8 mouse cellular contexts compared by ENCODE assay signal in the genomic region with DNA sequence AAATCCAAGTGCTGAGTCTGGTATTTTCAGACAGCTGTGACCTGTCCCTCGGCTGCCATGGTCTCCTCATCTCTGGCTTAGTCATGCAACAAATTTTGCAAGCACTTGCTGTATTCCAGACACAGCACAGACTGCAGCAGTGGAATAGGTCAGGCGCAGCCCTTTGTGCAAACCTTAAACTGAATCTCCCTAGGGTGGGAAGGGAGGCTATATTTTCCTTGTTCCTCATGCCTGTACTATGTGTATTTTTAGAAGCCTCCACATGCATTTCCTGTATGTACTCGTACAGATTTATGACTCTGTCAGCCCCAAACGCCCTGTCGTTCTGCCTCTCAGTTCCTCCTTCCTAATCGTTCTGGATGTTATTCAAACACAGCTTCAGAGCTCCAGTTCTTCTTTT.
DNase-seq lines count a peak whose midpoint lies in the region; ATAC-seq and TF ChIP-seq lines count a peak whose summit lies in the region.

No protein-coding gene starts in this region.

- H3K36me3 ChIP-seq in C2C12 (ENCODE audit: control insufficient read depth, insufficient read depth) = no peaks in the 10 kb centered on the region

- H3ac ChIP-seq in C2C12 (ENCODE audit: control insufficient read depth, insufficient read length, low read depth) = no peak overlapping the region

- TF ChIP-seq CTCF in C2C12 (IDR thresholded peaks at IDR 0.05; ENCODE audit: control insufficient read depth, insufficient read depth, insufficient read length) = no peak

- H3K79me2 ChIP-seq in C2C12 (ENCODE audit: control insufficient read depth, insufficient read depth) = peaks cover 5% of the 10 kb centered on the region

- peak; percentile 22 for DNase-seq in cerebellum, adult 9-10 months
- no peak for DNase-seq in cerebellum, adult 8-10 months
- DNase-seq in kidney, adult 9 months = peak; percentile 50
- DNase-seq in lung, postnatal 10 days = peak; percentile 66
- no peak for DNase-seq in thymus, postnatal 36 days
- no peak for DNase-seq in left cerebral cortex, postnatal 10 days (ENCODE audit: extremely low spot score in 1 of 2, low spot score in 2 of 2)

- peak; percentile 97 for ATAC-seq in granulocyte monocyte progenitor cell, adult 5-6 weeks (replicated peaks; ENCODE audit: poor library complexity, severe bottlenecking)

- no peaks in the 10 kb centered on the region for H3K79me3 ChIP-seq in C2C12 (ENCODE audit: low read depth)

- H3K4me3 ChIP-seq in C2C12 (ENCODE audit: insufficient read depth, poor library complexity, severe bottlenecking) = no peak overlapping the region

- H3K27me3 ChIP-seq in C2C12 (ENCODE audit: control insufficient read depth, insufficient read depth, insufficient read length) = no peaks in the 10 kb centered on the region

- intact Hi-C loops in left cerebral cortex, postnatal 10 days (cut with DNase I) = no loop called here

TF ChIP-seq in C2C12, 6 proteins besides CTCF, POLR2A, EP300 and RAD21:
- TF ChIP-seq CEBPB (IDR thresholded peaks at IDR 0.05; ENCODE audit: low read depth) (peak; percentile 43), FOSL1 (IDR thresholded peaks at IDR 0.05; ENCODE audit: insufficient read depth, low read length, poor library complexity, severe bottlenecking) (no peak), USF1 (IDR thresholded peaks at IDR 0.05; ENCODE audit: low read depth) (no peak)

Comparison
In these comparisons a context has a peak if more than half of its experiments do, and no peak if none do; other contexts are left out.
1. DNase-seq: peak in cerebellum, adult 9-10 months (single experiment), kidney, adult 9 months (single experiment) and lung, postnatal 10 days (single experiment); none in cerebellum, adult 8-10 months (single experiment), thymus, postnatal 36 days (0 of 2) and left cerebral cortex, postnatal 10 days (0 of 2).